Mouse (Mus musculus) urinary bladder, postnatal 14 days (tissue): ENCODE data around the gene Olfml1.

ENCODE experiments used
- DNase-seq: peaks from one replicate; pipeline ENCODE4 v3.0.0; 2021; ENCODE audit warnings: low spot score

Gene Olfml1

DNA sequence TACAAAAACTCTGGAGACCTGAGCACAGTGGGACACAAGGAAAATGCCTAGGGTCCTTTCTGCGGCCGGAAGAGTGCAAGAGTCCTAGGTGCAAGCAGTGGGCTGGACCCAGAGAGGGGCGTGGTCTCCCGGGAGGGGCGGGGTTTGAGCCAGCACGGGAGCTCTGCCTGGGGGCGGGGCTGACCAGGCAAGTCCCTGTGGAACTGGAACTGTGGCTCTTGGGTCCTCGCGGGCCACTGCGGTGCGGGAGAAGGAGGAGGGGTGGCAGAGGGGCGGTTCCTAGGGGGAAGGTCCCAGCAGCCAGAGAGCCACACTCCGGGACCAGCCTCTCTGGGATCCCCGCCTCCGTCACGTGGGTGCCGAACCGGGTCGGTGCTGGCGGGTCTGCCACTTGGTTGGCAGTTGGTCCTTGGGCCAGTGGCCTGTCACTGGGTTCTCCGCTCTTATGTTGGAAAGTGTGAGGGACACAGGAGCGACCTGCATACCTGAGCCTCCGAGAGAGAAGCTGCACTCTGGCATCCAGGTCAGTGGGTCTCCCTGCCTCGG is 27.7 kb downstream of the Olfml1 start, which contains the start of gene Ppfibp2:
Gene Ppfibp2, plus strand, starts transcription at position 351 of the 546 bp plus-strand sequence.
- peak; percentile 98 for DNase-seq

GRCm38 (mm10) chr7:107595426-107595825 is 28.2 kb downstream of the Olfml1 start:
- no peak for DNase-seq

DNA sequence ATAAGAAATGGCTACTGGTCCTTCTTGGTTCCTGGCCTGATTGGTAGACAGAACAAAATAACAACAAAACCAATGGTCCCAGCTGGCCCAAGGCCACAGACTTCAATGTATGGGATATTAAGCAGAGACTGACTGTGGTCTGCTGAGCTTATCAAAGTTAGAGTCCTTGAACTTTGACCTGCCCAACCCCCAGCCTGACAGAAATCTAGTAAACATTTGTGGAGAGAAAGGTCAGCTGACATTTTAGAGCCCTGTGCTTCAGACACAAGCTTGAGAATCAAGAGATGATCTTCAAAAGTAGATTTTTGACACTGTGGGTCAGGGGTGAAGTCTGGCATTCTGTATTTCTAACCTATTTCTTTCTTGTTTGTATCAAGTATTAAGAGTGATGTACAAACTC is 29.5 kb downstream of the Olfml1 start:
- DNase-seq = no peak

DNA sequence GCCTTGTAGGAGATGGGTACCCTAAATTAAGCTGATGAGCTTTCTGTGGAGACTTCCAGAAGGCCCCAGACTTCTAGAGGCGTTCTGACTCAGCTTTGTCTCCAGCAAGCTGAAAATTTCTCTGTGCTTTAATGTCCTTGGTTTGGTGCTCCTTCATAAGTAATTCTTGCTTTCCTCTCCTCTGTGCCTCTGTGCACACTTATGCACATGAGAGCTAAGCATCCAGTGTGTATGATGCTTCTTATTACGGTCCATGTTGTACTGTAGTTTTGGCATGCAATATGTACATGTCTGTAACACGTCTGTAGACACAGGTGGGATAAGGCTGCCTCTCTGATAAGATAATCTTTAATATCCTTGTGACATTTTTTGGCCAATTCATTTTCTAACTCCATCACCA is 30.7 kb downstream of the Olfml1 start:
- no peak for DNase-seq

DNA sequence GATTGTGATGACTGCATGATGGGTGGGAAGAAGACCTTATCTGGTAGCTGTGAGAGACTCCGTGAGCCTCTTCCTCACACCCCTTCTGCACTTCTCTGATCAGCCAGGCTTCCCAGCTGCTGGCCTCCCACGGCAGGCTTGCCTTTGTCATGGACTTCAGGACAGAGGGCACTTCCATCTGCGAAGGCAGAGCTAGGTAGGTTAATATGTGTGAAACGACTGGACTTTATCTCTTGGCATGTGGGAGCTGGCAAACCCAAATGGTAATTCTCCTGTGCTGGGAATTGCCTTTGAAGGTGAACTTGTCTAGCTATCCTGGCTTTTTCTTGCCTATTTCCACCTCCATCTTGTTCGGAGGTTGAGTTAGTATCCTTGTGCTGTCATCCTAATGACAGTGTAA is 33.4 kb downstream of the Olfml1 start:
- no peak for DNase-seq

GRCm38 (mm10) chr7:107602505-107602904 is 35.3 kb downstream of the Olfml1 start:
- no peak for DNase-seq

DNA sequence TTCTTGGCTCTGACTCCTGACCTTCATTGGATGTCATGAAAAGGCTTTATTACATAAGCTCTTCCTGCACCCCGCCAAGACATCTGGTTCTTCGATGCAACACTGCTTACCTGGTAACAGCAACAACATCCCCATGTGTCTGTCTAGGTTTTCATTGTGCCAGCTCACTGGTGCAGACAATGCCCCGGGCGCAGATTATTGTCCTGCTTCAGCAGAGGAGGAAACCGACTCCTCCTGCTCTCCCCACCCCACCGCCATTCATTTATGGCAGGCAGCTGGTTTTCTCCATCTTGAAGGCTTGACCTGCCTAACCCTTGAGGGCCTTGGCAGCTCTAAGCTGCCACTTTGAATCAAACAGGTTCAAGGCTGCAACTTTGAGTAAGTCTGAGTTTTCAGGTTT is 35.7 kb downstream of the Olfml1 start:
- no peak for DNase-seq

- no peak for DNase-seq
Observed at GRCm38 (mm10) chr7:107607766-107608165, 40.5 kb downstream of the Olfml1 start.

GRCm38 (mm10) chr7:107609622-107610255 is 42.5 kb downstream of the Olfml1 start:
- DNase-seq = no peak

DNA sequence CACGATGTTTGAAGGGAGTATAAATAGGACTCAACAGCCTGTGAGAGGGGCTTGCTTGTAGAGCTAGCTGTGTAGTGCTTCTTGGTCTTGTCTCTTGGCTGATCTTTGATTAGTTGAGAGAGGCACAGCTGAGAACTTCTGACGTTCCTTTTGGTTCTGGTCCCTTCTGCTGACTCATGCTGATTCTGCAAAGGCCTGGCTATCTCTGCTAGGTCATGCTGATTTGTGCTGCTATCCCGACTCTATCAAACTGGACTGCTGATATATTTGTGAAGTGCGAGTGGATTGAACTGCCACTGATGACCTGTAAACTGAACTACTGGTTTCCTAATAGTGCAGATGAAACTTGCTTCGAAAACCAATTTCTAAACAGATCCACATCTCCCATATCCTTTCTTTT is 43.6 kb downstream of the Olfml1 start:
- DNase-seq = no peak

DNA sequence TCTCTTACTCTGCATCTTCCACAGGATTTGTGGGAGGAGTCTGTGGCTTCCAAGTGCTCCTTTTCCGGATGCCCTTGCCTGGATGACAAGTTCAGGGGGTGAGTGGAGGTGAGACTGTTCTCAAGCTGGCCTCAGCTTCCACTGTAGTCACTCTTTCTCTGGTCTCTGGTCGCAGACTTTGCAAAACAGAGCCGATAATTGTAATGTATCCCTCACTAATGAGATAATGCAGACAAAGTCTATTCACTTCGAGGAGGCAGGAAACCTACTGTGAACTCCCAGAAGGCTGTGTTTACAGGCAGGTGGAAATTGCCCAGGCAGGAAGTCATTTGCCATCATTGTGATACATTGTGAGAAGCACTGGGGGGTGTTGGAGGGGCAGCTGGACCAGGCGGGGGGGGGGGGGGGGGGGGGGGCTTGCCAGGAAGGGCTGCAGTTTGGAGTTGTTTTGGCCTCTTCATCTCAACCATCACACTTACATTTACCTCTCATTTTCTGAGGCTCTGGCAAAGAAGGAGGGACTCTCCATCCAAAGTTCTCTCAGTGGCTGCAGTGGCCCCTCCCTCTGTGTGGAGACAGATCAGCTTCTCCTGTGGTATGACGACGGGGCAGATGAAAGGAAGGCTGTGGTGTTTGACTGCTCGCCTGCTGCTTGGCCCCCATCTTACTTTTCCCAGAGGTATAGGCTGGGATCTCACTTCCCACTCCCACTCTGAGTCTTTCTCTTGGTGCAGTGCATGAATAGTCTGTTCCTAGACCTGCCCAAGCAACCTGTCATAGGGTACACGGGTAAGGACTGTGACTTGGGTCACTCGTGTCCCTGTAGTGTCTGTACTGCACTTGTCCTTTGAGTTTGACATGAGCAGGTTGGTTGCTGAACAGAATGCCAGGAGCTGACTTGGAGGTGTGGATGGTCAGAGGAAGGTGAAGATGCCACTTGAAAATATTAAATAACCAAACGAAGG is 51.1 kb downstream of the Olfml1 start:
- DNase-seq = no peak

DNA sequence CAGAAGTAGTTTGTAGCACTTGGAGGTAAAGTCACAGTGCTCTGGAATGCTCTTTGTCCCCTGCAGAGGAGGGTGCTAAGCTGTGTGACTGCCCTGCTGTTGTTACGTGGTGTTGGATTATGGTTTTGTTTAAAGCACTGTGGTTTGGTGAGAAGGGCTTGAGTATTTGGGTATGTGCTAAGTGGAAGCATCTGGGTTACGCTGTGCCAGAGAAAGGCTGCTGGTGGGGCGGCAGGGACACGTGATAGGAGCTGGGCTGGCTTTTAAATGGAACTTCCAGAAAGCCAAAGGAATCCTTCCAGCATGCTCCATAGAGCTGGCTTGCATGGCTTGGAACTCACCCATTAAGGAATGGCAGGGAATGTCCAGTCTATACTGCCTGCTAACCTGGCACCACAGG is 52.0 kb downstream of the Olfml1 start:
- DNase-seq = no peak

- DNase-seq = no peak
Observed at GRCm38 (mm10) chr7:107620137-107620536, 52.9 kb downstream of the Olfml1 start.

- no peak for DNase-seq
Observed at GRCm38 (mm10) chr7:107624432-107624831, 57.2 kb downstream of the Olfml1 start.

- DNase-seq = no peak
Observed at GRCm38 (mm10) chr7:107625061-107625460, 57.8 kb downstream of the Olfml1 start, which contains the start of gene 5330417H12Rik. Gene 5330417H12Rik, minus strand, starts transcription at chr7:107625161.

GRCm38 (mm10) chr7:107625781-107626180 is 58.5 kb downstream of the Olfml1 start:
- no peak for DNase-seq

DNA sequence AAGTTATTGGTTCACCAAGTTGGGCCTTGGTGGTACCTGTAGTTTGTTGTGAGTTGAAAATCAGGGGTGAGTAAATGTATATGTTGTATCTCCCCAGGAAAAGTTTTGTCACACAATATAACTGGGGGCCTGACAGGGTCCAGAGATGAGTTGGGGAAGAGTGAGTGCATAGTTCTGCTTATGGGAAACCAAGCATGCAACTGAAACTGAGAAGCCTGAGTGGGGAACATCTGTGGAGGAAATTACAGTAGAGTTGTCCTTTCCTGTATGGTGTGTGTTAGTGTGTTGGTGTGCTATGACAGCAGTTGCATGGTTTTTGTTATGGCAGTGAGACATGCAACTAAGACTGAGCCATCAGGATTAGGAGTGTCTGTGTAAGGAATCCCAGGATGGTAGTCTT is 61.1 kb downstream of the Olfml1 start:
- no peak for DNase-seq

- no peak for DNase-seq
Observed at GRCm38 (mm10) chr7:107633201-107633600, 66.0 kb downstream of the Olfml1 start.

GRCm38 (mm10) chr7:107637398-107637797 is 70.2 kb downstream of the Olfml1 start:
- DNase-seq = no peak

DNA sequence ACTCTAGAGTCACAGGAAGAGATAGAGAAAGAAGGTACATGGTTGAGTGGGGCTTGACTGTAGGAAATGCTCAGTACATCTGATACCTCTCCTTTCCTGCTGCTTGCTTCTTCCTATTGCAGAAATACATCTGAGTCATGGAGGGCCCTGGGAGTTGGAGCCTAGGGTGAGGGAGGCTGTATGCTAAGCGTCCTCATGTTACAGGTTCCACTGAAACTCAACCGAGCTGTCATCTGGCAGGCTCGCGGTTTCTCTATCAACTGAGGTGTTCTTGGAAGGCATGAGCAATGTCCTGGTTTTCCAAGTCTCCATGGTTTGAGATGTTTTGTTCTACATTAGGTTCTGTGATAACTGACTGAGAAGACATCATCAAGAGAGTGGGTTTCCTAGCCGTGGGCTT is 70.8 kb downstream of the Olfml1 start:
- no peak for DNase-seq
